Mouse (Mus musculus): ENCODE measurements at regions not wholly inside any gene's neighbourhood (a gene's known extent, or its start where the extent isn't known, plus 50 kb on each side); places are given as distances from the start of the nearest gene placed in this dataset.

DNA sequence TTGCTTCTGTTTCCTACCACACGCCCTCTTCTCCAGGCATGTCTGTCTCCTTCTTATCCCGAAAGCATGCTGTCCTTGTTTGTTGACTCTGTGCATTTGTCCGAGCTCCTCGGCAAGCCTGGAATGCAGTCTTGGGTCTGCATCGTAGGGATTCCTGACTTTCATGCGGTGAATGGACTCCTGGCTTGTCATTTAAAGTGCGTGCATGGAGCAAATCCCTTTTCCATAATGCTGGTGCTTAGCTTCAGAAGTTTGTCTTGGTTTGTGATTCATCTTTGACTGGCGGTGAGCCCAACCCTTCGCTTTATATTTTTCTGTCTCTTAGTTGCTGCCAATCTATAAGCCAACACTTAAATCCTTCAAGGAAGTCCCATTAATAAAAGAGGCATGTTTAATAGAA, 62.2 kb downstream of the Nog start:
- TF ChIP-seq ZC3H11A (IDR thresholded peaks at IDR 0.05; ENCODE audit: borderline replicate concordance, low read depth, low read length) (no peak), HCFC1 (IDR thresholded peaks at IDR 0.05; ENCODE audit: borderline replicate concordance, insufficient read depth, low read length) (no peak), ZNF384 (IDR thresholded peaks at IDR 0.05; ENCODE audit: low read depth, low read length) (no peak), MAFK (IDR thresholded peaks at IDR 0.05; ENCODE audit: insufficient read depth, low read depth, low read length) (no peak)
